Mouse (Mus musculus) E14TG2a.4 (cell line): ENCODE measurements around the gene Ehd2.

Source experiments
- CTCF ChIP-seq: conservative IDR thresholded peaks from 2 replicates; pipeline ENCODE4 v1.5.1; 2014; ENCODE audit warnings: low read length
- NANOG ChIP-seq: IDR thresholded peaks from 2 replicates; pipeline ENCODE4 v1.6.1; 2014; ENCODE audit warnings: borderline replicate concordance, low read length, mixed read lengths
- POU5F1 ChIP-seq: IDR thresholded peaks from 2 replicates; pipeline ENCODE4 v1.6.1; 2014; ENCODE audit warnings: low read length, borderline replicate concordance

GRCm38 (mm10) chr7:15945721-15946536, 21.4 kb downstream of the Ehd2 start, which contains the start of gene Nop53:
- no peak for TF ChIP-seq CTCF
- TF ChIP-seq POU5F1: no peak
- TF ChIP-seq NANOG: no peak
